ENCODE assay signal across 10 mouse cellular contexts in the genomic region with DNA sequence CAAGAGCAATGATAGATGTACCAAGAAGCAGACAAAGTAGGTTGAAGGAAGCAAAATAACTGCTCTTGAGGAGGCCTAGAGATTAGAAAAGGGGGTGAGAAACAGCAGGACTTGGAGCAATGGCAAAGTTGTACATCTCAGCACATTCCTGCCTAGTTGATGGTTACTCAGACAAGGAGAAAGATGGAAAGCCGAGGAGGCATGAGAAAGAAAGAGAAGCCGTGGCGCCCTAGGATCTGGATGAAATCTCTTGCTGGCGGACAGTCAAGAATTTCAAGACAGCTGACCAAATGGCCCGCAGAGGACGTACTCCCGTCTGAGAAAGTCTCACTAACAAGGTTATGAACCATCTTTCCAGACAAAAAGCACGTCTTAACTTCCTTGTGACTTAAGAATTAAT.
A peak's percentile ranks its signal among the peaks of the same experiment; 100 is the strongest.
DNase-seq lines count a peak whose midpoint lies in the region.
"Had no signal": no experiment of that assay in that cellular context is flagged by ENCODE, and none has a peak within 500 bp of the region (broad histone marks: within the 10 kb centered on the region; RNA-seq: fewer than 3 reads in every experiment).

No protein-coding gene starts in this region.

- peak; percentile 61 to 62 for DNase-seq in cerebellum, postnatal 10 days
- no peak for DNase-seq in cerebellum, adult 11-12 months
- peak; percentile 9 for DNase-seq in left cerebral cortex, postnatal 4 days
- DNase-seq in left cerebral cortex, adult 11 months (ENCODE audit: low spot score), result no peak
- DNase-seq in kidney, adult 18-20 months, result peak; percentile 67
- DNase-seq in kidney, postnatal 4 days, result peak; percentile 33 to 55
- DNase-seq in urinary bladder, postnatal 10 days (ENCODE audit: low spot score), result no peak
- DNase-seq: embryo, embryonic 11 days; heart, postnatal 36 days; lung, postnatal 36 days had no signal

- intact Hi-C loops in left cerebral cortex, postnatal 4 days (cut with DNase I), result no loop called here

Comparison
In these comparisons a context has a peak if more than half of its experiments do, and no peak if none do; other contexts are left out.
1. DNase-seq: peak in cerebellum, postnatal 10 days (2 of 2), left cerebral cortex, postnatal 4 days (single experiment), kidney, adult 18-20 months (single experiment) and kidney, postnatal 4 days (2 of 2); none in cerebellum, adult 11-12 months (single experiment), left cerebral cortex, adult 11 months (single experiment) and urinary bladder, postnatal 10 days (single experiment).